Mouse (Mus musculus) C2C12 (cell line): ENCODE results near the gene Gm20403.

ENCODE experiments used
- CEBPB ChIP-seq: IDR thresholded peaks from one replicate; pipeline ENCODE4 v1.6.1; 2011; ENCODE audit warnings: low read depth, mild to moderate bottlenecking, control low read depth, moderate library complexity
- CTCF ChIP-seq: IDR thresholded peaks from one replicate; pipeline ENCODE4 v1.5.1; 2011; ENCODE audit not compliant: control insufficient read depth, insufficient read depth, insufficient read length
- MAX ChIP-seq: IDR thresholded peaks from one replicate; pipeline ENCODE4 v1.6.1; 2011; ENCODE audit warnings: mild to moderate bottlenecking, control low read depth
- MYOD1 ChIP-seq: IDR thresholded peaks from one replicate; pipeline ENCODE4 v1.6.1; 2011; ENCODE audit warnings: low read depth; ENCODE audit not compliant: control insufficient read depth, insufficient read length

DNA sequence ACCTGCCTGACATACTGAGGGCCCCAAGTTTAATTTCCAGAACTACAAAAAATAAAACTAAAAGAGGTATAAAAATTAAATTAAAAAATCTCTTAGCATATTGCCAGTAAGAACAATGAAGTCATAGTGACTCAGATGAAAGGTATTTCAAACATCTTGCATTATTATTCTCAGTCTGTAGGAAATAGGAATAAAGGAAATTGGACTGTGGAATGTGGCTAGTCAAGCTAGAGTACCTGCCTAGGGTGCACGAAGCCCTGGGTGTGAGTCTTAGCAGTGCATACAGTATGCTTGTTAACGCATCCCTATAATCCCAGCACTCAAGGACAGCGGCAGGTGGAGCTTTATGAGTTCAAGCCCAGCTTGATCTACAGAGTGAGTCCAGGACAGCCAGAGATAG, 9.6 kb upstream of the Gm20403 start:
- TF ChIP-seq CTCF (no peak), CEBPB (no peak), MYOD1 (no peak), MAX (no peak)
